Mouse (Mus musculus) bone marrow macrophage, adult 2 months (primary cell): ENCODE measurements at regions not wholly inside any gene's neighbourhood (a gene's known extent, or its start where the extent isn't known, plus 50 kb on each side); places are given as distances from the start of the nearest gene placed in this dataset.

Experiments
- CTCF ChIP-seq: IDR thresholded peaks from 2 replicates; pipeline ENCODE4 v1.5.1; 2012; ENCODE audit warnings: low read depth, mild to moderate bottlenecking, low read length, moderate library complexity
- POLR2A ChIP-seq: IDR thresholded peaks from 2 replicates; pipeline ENCODE4 v1.6.1; 2012; ENCODE audit warnings: mild to moderate bottlenecking, low read depth, low read length, borderline replicate concordance

- no peak for TF ChIP-seq CTCF
- TF ChIP-seq POLR2A = no peak
These were observed 90.3 kb upstream of the Glrp1 start for GRCm38 (mm10) chr1:88600145-88600544.
